Mouse (Mus musculus) cortical plate, adult 2 months (tissue): ENCODE measurements around the gene Gtf2i. TPM values are rescaled to one million over a fixed set of nuclear protein-coding genes. Genes with fewer than 3 reads are reported as not detected.
A peak's percentile ranks its signal among the peaks of the same experiment; 100 is the strongest.

Source experiments
- H3K27ac ChIP-seq: fragments of 200-500 bp; 2 replicates; pipeline ENCODE4 v1.5.1; 2012; ENCODE audit warnings: low read length, control low read depth, inconsistent platforms; ENCODE audit not compliant: insufficient read depth
- H3K4me1 ChIP-seq: fragments of 200-500 bp; 2 replicates; pipeline ENCODE4 v1.6.1; 2011; ENCODE audit warnings: low read length; ENCODE audit not compliant: control insufficient read depth, insufficient read depth
- H3K4me3 ChIP-seq: fragments of 200-500 bp; 2 replicates; pipeline ENCODE4 v1.5.1; 2011; ENCODE audit warnings: mild to moderate bottlenecking, low read length, control low read depth; ENCODE audit not compliant: insufficient read depth
- CTCF ChIP-seq: fragments of 200-500 bp; IDR thresholded peaks from 2 replicates; pipeline ENCODE4 v1.5.1; 2011; ENCODE audit warnings: mild to moderate bottlenecking, control low read depth, low read length; ENCODE audit not compliant: insufficient read depth; ENCODE audit errors: extremely low read depth
- POLR2A ChIP-seq: fragments of 200-500 bp; IDR thresholded peaks from 2 replicates; pipeline ENCODE4 v1.6.1; 2011; ENCODE audit warnings: mild to moderate bottlenecking, low read length, control low read depth; ENCODE audit not compliant: insufficient read depth; ENCODE audit errors: extremely low read depth
- polyA plus RNA-seq: library from polyadenylated mRNA; depleted of rRNA; stranded (reverse); fragments of >200 nt; gene quantifications from 2 replicates; pipeline ENCODE4 v1.2.3, GENCODE M21; 2012

Gene Gtf2i
- polyA plus RNA-seq, 1 experiment = 149 TPM

GRCm38 (mm10) chr5:134270566-134270965 lies 44.0 kb downstream of the Gtf2i start:
- TF ChIP-seq POLR2A = no peak
- no peak for TF ChIP-seq CTCF
- Histone ChIP-seq H3K27ac (no peak overlapping the region), H3K4me3 (no peak overlapping the region), H3K4me1 (peaks cover 3% of the 10 kb centered on the region)

- Histone ChIP-seq H3K4me3 (no peak overlapping the region), H3K4me1 (no peaks in the 10 kb centered on the region), H3K27ac (no peak overlapping the region)
- TF ChIP-seq CTCF = no peak
These were observed 44.8 kb downstream of the Gtf2i start for GRCm38 (mm10) chr5:134269751-134270150.

- H3K4me3 ChIP-seq = no peak overlapping the region
- no peaks in the 10 kb centered on the region for H3K4me1 ChIP-seq
- TF ChIP-seq CTCF (no peak), POLR2A (no peak)
- no peak overlapping the region for H3K27ac ChIP-seq
These were observed 45.8 kb downstream of the Gtf2i start for GRCm38 (mm10) chr5:134268751-134269150.

- H3K4me3 ChIP-seq = no peak overlapping the region
- H3K4me1 ChIP-seq = no peaks in the 10 kb centered on the region
- TF ChIP-seq CTCF (no peak), POLR2A (no peak)
- no peak overlapping the region for H3K27ac ChIP-seq
These were observed 48.2 kb downstream of the Gtf2i start for GRCm38 (mm10) chr5:134266404-134266803.

- no peak for TF ChIP-seq CTCF
- Histone ChIP-seq H3K4me1 (no peaks in the 10 kb centered on the region), H3K4me3 (no peak overlapping the region), H3K27ac (no peak overlapping the region)
These were observed 48.7 kb downstream of the Gtf2i start for GRCm38 (mm10) chr5:134265890-134266289.

- Histone ChIP-seq H3K4me1 (peaks cover 2% of the 10 kb centered on the region), H3K27ac (no peak overlapping the region), H3K4me3 (no peak overlapping the region)
- TF ChIP-seq CTCF (no peak), POLR2A (no peak)
These were observed 54.4 kb downstream of the Gtf2i start for GRCm38 (mm10) chr5:134260001-134260636.

- Histone ChIP-seq H3K4me1 (peaks cover 2% of the 10 kb centered on the region), H3K27ac (no peak overlapping the region), H3K4me3 (no peak overlapping the region)
- TF ChIP-seq POLR2A (no peak), CTCF (no peak)
These were observed 55.6 kb downstream of the Gtf2i start for GRCm38 (mm10) chr5:134258934-134259333.

GRCm38 (mm10) chr5:134258395-134258794 lies 56.2 kb downstream of the Gtf2i start:
- TF ChIP-seq CTCF = no peak
- TF ChIP-seq POLR2A = no peak
- H3K4me1 ChIP-seq = peaks cover 2% of the 10 kb centered on the region
- H3K4me3 ChIP-seq = no peak overlapping the region
- H3K27ac ChIP-seq = no peak overlapping the region

- Histone ChIP-seq H3K4me1 (peaks cover 2% of the 10 kb centered on the region), H3K27ac (peak overlapping the region; percentile 21), H3K4me3 (no peak overlapping the region)
- TF ChIP-seq POLR2A (no peak), CTCF (no peak)
These were observed 57.1 kb downstream of the Gtf2i start for GRCm38 (mm10) chr5:134257349-134258031.

GRCm38 (mm10) chr5:134255294-134255693 lies 59.3 kb downstream of the Gtf2i start:
- no peak for TF ChIP-seq POLR2A
- no peak for TF ChIP-seq CTCF
- peaks cover 2% of the 10 kb centered on the region for H3K4me1 ChIP-seq
- no peak overlapping the region for H3K4me3 ChIP-seq
- no peak overlapping the region for H3K27ac ChIP-seq
